Mouse (Mus musculus): ENCODE measurements around the gene Zfp622. TPM values are rescaled to one million over a fixed set of nuclear protein-coding genes. Genes with fewer than 3 reads are reported as not detected.

Zfp622 gene
- 10 to 100 TPM; 21.1 to 22.2 TPM for total RNA-seq (2021)

DNA sequence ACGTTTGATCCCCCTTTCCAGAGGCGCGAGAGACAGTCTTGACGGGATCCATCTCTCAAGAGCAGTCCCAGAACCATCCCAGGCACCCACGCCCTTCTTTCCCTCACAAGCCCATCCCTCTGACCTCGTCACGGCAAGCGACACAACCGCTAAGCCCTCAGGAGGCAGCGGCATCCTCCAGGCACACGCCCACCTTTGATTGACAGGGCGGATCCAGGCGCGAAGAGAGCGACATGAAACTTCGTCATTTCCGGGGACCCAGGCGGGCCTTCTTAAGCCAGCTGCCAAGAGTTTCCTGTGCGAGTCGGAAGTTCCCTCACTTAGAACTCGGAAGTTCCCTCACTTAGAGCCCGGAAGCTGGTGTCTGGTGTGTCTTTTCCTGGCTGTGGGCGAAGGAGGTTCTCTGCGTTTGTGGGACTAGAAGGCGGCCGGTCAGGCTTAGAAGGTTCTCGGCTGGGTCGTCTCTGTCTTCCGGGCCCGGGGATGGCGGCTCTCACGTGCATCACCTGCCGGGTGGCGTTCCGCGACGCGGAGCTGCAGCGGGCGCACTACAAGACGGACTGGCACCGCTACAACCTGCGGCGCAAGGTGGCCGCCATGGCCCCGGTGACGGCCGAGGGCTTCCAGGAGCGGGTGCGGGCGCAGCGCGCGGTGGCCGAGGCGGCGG, at the start of gene Zfp622:
Gene Zfp622, plus strand, starts transcription at position 300 of the 667 bp plus-strand sequence.
- peak; percentile 93 for DNase-seq (ENCODE audit: low spot score)
- intact Hi-C loops (cut with DNase I) = loop anchor here (10.0 kb wide), 1 partner anchor 1481 kb away; the partner anchor contains the start of gene Ank

DNA sequence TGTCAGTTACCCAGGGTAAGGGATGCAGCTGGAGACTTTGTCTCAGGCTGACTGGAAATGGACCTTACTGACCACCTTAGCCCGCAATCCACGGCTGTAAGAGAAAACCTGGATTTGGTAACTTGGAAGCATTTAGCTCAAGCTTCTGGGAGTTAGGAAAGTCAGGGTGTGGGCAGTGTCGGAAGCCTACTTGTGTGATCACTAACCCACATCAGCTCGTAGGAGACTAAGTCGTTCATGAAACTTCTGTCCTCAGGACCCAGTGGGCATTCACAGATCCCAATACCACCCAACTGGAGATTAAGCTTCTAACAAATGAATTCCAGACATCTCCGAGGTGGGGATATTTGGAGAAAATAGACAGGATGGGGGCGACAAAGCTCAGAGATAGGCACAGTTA, 49.8 kb upstream of the Zfp622 start:
- DNase-seq (ENCODE audit: low spot score) = no peak
- intact Hi-C loops (cut with DNase I) = no loop called here

DNA sequence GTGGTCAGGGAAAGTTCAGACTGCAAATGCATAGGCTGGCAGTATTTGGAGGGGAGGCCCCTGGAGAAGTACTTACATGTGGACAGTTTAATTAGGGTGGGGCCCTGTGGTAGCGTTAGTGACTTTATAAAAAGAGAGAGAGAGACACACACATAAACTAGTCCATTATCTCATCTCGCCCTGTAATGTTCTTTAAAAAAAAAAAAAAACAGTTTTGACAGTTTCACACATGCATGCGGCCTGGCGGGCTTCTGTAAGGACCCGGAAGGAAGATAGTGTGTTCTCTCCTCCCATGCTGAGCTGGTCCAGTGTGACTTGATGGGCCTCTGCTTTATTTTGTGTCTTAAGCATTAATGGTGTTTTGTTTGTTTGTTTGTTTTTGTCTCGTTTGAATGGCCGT, 45.7 kb upstream of the Zfp622 start:
- DNase-seq (ENCODE audit: low spot score) = no peak
- intact Hi-C loops (cut with DNase I) = no loop called here

DNA sequence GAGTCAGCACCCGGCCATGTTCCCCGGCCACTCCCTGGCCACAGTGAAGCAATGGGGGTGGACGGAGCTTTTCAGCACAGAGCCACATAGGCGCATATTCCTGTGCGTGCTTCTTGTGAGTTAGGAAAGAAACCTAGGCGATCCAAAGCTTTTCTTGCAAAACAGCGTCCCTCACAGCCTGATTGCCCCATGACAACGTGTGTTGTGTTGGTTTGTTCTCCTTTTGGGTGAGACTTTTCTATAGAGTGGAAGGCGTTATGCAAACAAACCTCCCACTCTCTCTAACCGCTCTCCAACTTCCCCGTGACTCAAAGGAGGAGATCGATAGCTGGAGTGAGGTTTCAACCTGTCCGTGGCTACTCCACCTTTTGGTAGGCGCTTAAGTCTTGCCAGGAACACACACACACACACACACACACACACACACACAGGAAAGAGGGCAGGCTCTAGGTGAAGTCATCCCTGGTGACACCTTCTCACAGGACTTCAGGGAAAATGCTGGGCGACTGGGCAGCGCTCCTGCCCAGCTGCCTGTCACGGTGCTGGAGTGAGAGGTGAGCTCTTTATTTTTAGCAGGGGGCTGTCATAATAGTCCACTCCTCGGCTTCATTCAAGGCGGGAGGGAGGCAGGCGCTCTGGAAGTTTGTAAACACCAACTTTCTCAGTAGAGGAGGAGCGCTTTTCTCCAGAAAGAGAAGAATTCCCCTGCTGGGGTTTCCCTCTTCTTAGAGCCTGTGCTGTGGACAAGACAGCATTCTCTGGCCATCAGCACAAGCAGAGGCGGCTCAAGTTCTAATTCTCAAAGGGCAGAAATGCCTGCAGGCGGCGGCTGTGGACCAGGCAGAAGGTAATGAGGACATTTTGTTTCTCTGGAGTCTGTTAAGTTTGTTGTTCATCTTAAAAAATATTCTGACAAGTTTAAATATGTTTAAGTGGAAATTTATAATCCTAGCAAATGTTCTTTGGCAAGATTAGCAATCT, 43.5 kb upstream of the Zfp622 start:
- intact Hi-C loops (cut with DNase I) = loop anchor here (5.0 kb wide), 1 partner anchor 38 kb away; no protein-coding TSS in a partner anchor
- no peak for DNase-seq (ENCODE audit: low spot score)

DNA sequence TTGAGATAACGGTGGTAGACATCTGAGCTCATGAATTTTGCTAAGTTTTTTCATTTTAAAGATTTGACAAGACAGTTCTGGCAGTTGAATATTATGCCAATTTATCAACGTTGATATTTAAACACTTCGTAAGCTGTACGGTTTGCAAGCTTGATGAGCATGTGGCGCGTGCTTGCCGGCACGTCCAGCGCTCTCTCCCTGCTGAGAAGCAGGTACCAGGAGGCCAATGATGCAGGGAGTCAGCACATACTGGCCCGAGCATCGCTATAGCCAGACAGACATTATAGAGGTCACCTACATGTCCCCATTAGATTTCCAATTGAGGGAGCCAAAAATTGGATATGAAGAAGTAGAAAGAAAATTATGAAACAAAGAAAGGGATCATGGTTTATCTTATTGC, 42.7 kb upstream of the Zfp622 start:
- intact Hi-C loops (cut with DNase I) = loop anchor here (5.0 kb wide), 1 partner anchor 39 kb away; no protein-coding TSS in a partner anchor
- no peak for DNase-seq (ENCODE audit: low spot score)

DNA sequence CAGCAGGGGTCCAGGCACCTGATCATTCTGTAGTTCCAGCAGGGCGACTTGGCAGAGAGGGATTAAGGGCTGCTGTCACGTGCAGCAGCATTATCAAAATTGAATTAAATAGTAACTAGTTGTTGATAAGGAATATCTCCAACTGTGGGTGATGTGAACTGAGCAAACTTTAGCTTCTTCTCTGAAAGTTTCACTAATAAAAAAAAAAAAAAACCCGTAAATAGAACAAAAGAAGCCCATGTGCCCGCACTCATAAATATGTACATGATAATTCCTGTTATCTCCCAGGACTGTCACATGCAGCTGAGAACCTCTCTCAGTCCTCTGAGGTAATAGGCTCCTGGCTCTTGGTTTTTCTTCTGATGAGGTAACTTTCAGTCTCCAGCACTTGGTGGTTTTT, 41.8 kb upstream of the Zfp622 start:
- no peak for DNase-seq (ENCODE audit: low spot score)
- intact Hi-C loops (cut with DNase I) = loop anchor here (5.0 kb wide), 1 partner anchor 40 kb away; no protein-coding TSS in a partner anchor

DNA sequence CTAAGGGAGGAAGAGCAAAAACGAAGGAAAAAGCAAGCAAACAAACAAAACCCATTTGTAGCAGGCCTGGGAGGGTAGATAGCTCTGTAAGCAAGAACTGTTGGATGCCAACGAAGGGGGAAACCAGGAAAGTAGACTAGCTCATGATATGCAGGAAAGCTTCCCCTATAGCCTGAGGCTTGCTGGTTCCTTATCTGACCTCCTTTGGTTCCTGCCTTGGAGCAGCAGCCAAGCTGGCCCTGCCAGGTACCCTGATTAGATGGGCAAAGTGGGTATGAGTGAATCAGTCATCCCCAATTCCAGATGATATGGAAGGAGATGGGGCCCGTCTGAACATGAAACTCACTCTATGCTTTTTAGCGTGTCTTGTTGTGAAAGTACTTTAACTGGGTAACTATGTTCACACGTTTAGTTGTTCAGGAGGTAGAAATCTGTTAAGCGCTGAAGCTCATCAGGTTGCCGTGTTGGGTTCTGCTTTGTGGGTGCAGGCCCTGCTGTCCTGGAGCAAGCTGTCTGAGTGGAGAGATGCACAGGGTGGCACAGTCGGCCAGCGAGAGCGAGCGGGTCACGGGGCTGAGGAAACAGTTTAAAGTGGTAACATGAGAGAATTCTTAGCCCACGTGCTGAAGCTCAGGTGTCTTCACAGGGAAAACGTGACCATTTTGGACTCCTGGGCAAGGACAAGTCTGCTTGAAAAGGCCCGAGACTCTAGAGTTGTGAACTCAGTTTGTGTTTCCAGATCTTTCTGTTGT, 40.6 kb upstream of the Zfp622 start:
- intact Hi-C loops (cut with DNase I) = loop anchor here (5.0 kb wide), 1 partner anchor 41 kb away; no protein-coding TSS in a partner anchor
- DNase-seq (ENCODE audit: low spot score) = no peak

DNA sequence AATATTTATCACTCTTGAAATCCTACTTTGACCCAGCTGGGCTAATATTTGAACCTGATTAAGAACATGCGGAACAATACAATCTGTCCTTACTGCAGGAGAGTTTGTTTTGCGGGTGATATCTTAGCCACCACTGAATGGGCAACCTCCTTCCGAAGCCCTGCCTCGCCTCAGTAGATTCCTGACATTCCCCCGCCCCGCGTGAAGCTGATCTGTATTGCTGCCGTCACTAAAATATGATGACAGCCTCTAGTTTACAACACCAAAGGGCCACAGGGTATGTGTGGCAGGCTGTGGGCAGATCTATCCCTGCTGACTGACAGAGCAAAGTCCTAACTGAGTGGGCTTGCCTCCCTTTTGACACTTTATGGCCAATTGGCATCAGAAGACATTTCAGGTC, 38.9 kb upstream of the Zfp622 start:
- intact Hi-C loops (cut with DNase I) = no loop called here
- no peak for DNase-seq (ENCODE audit: low spot score)

DNA sequence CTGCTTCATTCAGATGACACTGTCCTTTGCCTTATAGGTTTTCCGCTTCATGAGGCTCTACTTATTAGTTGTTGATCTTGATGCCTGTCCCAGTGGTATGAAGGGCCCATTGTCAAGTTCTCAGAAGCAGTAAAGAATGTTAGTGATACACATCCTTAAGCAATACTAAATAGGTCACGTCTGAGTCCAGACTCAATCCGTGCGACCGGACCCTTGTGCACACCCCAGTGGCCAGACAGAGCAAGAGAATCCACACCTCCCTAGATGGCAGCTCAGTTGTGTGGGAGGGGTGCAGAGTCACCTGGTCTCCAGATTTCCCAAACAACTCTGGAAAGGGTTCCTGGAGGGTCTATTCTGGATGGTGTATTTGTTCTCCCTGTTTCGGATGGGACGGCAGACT, 37.7 kb upstream of the Zfp622 start:
- intact Hi-C loops (cut with DNase I) = no loop called here
- DNase-seq (ENCODE audit: low spot score) = no peak

DNA sequence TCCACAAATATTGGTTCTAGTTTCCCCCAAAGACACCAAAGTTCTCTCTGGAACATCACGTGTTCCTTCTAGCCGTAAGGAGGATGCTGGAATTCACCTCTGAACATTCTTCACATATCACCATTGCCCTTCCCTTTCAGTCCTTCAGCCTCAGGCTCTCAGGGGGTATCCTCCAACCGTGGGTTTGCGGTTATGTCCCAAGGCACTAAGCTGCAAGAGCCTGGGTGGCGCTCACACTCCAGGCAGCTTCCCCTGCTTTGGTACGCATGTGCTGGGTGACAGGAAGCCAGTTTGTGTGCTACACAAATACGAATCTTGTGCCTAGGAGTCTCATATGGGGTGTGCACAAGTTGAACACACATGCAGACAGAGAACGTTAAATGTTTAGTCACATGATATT, 36.8 kb upstream of the Zfp622 start:
- intact Hi-C loops (cut with DNase I) = no loop called here
- DNase-seq (ENCODE audit: low spot score) = no peak

DNA sequence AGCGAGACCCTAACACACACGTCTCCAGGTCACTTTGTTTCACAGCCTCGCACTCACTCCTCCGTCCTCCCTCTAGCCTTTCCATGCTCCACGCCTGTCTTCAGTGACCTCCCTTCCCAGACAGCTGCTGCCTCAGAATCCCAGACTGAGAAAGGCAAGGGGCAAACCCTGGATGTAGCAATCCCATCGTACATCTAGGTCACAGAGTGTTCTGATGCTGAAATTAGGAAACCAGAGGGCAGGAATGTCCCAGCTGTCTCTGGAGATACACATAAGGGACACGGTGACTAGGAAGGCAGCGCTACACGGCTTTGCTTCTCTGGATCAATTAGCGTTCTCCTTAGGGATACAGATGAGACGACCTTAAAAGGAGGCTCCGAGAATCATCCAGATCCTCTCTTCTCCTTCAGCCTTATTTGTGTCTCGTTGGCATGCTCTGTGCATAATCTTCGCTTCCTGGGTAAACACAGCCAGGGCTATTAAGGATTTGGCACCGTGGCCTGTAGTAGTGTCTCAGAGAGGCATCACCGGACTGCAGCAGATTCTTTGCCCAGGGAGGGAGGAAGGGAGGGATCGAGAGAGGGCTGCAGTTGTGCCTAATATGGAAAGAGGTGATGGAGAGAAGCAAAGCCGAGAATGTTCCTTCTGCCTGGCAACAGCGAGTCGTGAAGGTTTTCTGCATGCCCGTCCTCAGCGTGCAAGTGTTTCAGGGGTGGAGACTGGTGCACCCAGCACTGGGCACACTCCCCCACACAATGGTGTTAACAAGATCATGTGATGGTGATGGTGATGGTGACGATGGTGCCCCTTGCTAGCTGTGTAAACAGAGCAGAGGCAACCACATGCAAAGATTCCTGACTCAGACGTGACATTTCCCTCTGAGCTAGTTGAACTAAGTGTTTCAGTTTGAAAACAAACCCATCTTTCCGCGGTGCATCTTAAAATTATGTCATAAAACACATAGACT, 35.6 kb upstream of the Zfp622 start:
- intact Hi-C loops (cut with DNase I) = no loop called here
- no peak for DNase-seq (ENCODE audit: low spot score)

DNA sequence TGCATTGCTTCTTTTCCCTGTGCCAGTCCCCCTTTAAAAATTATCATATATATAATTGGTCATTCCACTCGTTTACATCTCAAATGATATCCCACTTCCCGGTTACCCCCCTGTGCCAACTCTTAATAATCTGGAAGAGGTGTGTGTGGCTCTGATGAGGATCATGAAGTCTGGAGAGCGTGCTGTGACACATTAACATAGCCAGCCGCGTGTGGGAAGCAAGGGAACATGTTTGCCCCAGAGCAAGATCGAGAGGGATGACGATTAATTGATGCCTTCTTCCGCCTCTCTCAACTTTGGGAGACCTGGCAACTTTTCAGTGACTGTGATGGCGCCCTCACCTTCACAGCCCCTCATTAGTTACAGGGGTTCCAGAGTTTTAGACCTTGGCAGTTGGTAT, 34.5 kb upstream of the Zfp622 start:
- intact Hi-C loops (cut with DNase I) = no loop called here
- DNase-seq (ENCODE audit: low spot score) = no peak

DNA sequence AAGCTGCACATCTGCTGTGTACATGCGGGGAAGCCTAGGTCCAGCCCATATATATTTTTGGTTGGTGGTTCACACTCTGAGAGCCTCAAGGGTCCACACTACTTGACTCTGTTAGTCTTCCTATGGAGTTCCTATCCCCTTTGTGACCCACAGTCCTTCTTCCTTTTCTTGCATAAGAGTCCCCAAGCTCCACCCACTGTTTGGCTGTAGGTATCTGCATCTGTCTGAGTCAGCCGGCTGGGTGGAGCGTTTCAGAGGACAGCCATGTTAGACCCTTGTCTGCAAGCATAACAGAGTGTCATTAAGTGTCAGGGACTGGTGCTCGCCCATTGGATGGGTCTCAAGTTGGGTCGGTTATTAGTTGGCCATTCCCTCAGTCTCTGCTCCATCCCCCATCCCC, 33.6 kb upstream of the Zfp622 start:
- DNase-seq (ENCODE audit: low spot score) = no peak
- intact Hi-C loops (cut with DNase I) = no loop called here

DNA sequence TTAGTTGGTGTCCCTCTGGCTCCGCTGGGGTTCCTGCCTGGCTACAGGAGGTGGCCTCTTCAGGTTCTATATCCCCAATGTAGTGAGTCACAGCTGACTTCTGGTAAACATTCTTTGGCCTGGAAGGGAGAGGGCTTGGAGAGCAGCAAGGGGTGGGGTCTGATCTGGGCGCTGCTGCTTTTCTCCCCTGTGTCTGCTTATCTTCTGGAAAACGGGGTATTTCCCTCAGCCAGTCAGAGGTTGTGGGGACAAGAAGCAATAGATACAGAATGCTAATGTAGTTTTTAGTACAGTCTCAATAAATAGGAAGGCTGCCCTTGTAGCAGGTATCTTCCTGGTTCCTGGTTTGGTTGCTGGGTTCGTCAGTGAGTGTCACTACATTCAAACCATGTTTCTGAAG, 33.1 kb upstream of the Zfp622 start:
- intact Hi-C loops (cut with DNase I) = no loop called here

DNA sequence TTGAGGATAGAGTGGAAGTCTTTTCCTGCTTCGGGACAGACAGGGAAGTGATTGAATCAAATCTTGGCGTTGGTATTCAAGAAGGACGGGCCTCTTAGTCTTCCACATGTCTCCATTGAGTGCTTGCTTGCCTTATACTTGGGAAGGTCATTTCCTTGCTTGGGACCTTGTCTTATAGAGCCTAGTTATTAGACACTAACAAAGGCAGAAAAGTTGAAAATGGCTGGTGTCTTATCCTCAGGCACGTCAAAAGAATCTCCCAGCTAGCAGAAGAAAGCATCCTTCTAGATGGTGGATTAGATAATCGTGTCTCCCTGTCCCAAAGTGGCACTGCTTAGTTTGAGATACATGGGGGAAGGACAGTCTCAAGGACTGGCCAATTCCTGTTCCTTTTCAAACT, 28.2 kb upstream of the Zfp622 start:
- intact Hi-C loops (cut with DNase I) = no loop called here
- no peak for DNase-seq (ENCODE audit: low spot score)

More for the DNA sequence above, 33.1 kb upstream of the Zfp622 start:
- DNase-seq (ENCODE audit: low spot score) = no peak

DNA sequence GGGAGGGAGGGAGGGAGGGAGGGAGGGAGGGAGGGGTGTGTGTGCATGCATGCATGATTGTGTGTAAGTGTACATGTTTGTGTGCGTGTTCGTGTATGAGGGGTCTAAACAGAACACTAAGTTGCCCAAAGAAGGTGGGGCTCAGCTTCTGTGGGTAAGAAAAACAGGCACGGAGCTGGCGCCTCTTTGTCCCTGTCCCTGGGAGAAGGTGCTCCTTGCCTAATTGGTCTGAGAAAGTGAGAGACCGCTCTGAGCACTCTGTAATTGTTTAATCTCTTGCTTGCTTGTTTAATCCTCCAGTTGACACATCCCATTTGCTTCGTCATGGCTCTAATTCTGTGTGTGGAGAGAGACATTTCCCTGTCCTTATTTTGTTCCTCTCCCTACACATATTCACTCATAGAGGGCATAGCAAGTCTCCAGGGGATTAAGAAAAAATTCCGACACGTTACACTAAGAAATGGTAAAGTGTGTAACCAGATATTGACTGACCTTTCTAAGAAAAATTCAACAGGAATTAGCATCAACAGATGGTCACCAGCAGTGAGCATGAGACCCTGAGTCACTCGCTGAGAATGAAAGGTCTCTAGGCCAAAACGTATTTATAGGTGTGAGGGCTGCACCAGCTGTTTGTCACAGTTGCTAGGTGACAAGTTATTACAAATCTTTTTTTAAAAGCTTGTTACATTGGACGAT, 27.6 kb upstream of the Zfp622 start:
- DNase-seq (ENCODE audit: low spot score) = no peak
- intact Hi-C loops (cut with DNase I) = no loop called here

DNA sequence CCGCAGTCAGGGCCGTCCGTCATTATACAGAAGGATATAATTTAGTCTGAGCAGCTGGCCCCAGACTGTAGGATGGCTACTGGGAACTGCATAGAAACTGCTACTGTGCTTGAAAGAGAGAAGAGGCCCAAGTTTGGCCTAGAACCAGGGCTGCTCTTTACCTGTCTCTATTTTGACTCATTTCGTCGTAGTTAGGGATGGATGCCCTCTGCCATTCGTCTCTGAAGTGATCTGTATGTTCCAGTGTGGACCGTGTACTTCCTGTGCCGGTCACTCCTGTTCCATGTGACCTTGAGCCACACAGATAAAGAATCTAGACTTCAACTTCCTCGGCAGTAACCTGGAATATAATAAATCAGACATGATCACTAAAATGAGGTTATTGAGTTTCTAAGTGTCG, 26.5 kb upstream of the Zfp622 start:
- DNase-seq (ENCODE audit: low spot score) = no peak
- intact Hi-C loops (cut with DNase I) = loop anchor here (1.0 to 2.0 kb wide), 2 partner anchors 57 to 153 kb away; no protein-coding TSS in a partner anchor

DNA sequence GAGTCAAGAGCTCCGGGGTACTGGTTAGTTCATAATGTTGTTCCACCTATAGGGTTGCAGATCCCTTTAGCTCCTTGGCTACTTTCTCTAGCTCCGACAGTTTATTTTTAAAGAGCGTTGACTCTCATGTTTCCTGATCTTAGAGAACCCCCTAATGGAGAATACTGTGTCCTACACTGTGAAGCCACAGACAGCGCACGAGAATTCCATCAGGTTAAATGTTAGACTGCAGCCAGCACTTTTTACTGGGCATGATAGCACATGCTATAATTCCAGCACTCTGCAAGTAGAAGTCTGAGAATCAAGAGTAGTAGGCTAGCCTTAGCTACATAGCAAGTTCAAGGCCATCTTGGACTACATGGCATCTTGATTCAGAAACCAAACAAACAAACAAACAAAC, 24.8 kb upstream of the Zfp622 start:
- intact Hi-C loops (cut with DNase I) = loop anchor here (2.0 kb wide), 1 partner anchor 155 kb away; no protein-coding TSS in a partner anchor

More for the DNA sequence above, 24.8 kb upstream of the Zfp622 start:
- DNase-seq (ENCODE audit: low spot score) = no peak

Data from heart, postnatal 25 days (tissue).